Mouse (Mus musculus) liver, embryonic 13.5 days (tissue): ENCODE measurements at regions not wholly inside any gene's neighbourhood (a gene's known extent, or its start where the extent isn't known, plus 50 kb on each side); places are given as distances from the start of the nearest gene placed in this dataset.

ENCODE experiments used
- ATAC-seq: fragments of 200-750 bp; cut with Nextera tagmentation; 2 replicates; pipeline ENCODE4 v1.8.0; 2017; ENCODE audit warnings: low read depth, mild to moderate bottlenecking, moderate number of reproducible peaks, moderate library complexity
- DNase-seq: peaks from one replicate; pipeline ENCODE4 v3.0.0; 2022
- H3K27ac ChIP-seq: fragments of 300-500 bp; sonication (generic); 2 replicates; pipeline ENCODE4 v1.5.1; 2015; ENCODE audit warnings: moderate library complexity, mild to moderate bottlenecking, inconsistent platforms
- H3K27me3 ChIP-seq: fragments of 300-500 bp; sonication (generic); 2 replicates; pipeline ENCODE4 v1.6.1; 2015; ENCODE audit warnings: mild to moderate bottlenecking, inconsistent platforms
- H3K36me3 ChIP-seq: fragments of 300-500 bp; sonication (generic); 2 replicates; pipeline ENCODE4 v1.6.1; 2015; ENCODE audit warnings: mild to moderate bottlenecking, inconsistent platforms
- H3K4me1 ChIP-seq: fragments of 300-500 bp; sonication (generic); replicated peaks from 2 replicates; pipeline ENCODE4 v1.6.1; 2015; ENCODE audit warnings: inconsistent platforms
- H3K4me2 ChIP-seq: fragments of 300-500 bp; sonication (generic); 2 replicates; pipeline ENCODE4 v1.6.1; 2015; ENCODE audit warnings: inconsistent platforms, mild to moderate bottlenecking, moderate library complexity
- H3K4me3 ChIP-seq: fragments of 300-500 bp; sonication (generic); replicated peaks from 2 replicates; pipeline ENCODE4 v1.5.1; 2015; ENCODE audit warnings: mild to moderate bottlenecking, inconsistent platforms
- H3K9ac ChIP-seq: fragments of 300-500 bp; sonication (generic); 2 replicates; pipeline ENCODE4 v1.6.1; 2015; ENCODE audit warnings: mild to moderate bottlenecking, inconsistent platforms
- H3K9me3 ChIP-seq: fragments of 300-500 bp; sonication (generic); replicated peaks from 2 replicates; pipeline ENCODE4 v1.6.1; 2016; ENCODE audit warnings: inconsistent platforms
- WGBS: fragments of 180-500 bp; shearing (Covaris S2); methylation state at CpG from one replicate; pipeline ENCODE4 v1.1.7; 2015; ENCODE audit not compliant: insufficient replicate concordance; 5-methylcytosine and 5-hydroxymethylcytosine counted together

DNA sequence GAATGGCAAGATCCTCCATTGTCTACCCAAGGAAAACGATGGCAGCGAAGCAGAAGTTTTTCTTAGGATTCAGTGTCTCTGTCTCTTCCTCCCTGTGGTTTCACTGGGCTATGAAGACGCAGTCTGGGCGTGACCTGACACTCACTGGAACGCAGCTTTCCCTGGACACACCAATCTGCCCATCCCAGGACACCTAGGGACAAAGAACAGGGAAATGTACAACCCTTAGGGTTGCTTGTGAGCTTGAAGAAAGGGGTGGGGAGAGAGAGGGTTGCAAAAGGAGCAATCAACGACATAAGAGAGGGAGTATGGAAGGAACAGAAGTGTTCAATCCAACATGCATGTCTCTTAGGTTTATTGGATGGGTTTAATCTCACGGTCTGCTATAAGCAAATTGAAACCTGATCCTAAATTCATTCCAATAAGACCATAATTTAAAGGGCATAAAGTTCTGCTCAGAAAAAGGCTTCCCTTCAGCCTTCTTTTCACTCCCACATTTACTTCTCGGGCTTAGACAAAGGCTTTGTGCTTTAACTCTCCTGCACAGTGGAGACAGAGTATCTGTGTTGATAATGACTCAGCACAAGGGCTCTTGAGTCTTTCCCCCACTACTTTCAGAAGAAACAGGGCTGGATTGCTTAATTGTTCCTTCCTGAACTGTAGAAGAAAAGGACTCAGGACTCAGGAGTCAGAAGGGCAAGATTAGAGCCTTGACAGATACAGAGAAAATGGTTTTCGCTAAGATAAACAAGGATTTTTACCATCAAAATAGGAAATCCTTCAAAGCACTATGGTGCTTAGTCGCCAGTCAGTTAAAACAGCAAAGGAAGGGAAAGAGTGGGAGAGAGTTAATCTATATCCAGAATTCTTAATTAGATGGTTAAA, 147.3 kb upstream of the Cited2 start:
- DNase-seq, result no peak
- ATAC-seq, result peak; percentile 83
- Histone ChIP-seq H3K27ac (peak overlapping the region; percentile 67), H3K4me1 (peaks cover 46% of the 10 kb centered on the region), H3K4me2 (peak overlapping the region; percentile 43), H3K9ac (0 out of 2 replicates have a peak overlapping the region, but pooled peaks have one; percentile 7), H3K36me3 (no peaks in the 10 kb centered on the region), H3K4me3 (no peak overlapping the region), H3K27me3 (no peaks in the 10 kb centered on the region), H3K9me3 (no peaks in the 10 kb centered on the region)
- 22% methylated on average over 10 of the region's 10 CpGs for WGBS

DNA sequence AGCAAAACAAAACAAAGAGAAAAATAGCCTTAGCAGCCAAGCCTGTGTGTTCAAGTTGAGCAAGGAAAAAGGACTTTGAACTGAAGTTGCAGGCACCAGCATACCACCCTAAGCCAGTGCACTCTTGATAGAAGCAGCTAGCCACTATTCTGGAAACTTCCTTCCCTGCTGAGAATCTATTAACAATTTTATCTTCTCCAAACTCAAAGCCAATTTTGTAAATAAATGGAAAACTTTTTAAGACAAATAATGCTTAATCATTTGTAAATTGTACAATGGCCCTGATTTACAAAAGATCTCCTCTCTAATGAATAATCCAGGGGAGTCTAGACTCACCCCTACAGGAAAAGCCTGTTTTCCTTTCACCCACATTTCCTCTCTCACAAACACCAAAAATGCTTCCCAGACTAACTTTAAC, 146.7 kb upstream of the Cited2 start:
- Histone ChIP-seq H3K27me3 (no peaks in the 10 kb centered on the region), H3K4me2 (peak overlapping the region; percentile 43; the same call in 1 of the 2 replicates), H3K9ac (0 out of 2 replicates have a peak overlapping the region, but pooled peaks have one; percentile 7), H3K4me1 (peaks cover 46% of the 10 kb centered on the region), H3K4me3 (no peak overlapping the region), H3K36me3 (no peaks in the 10 kb centered on the region), H3K9me3 (no peaks in the 10 kb centered on the region), H3K27ac (peak overlapping the region; percentile 67; the same call in 1 of the 2 replicates)
- no peak for DNase-seq
- no peak; the same call in 1 of the 2 replicates for ATAC-seq

DNA sequence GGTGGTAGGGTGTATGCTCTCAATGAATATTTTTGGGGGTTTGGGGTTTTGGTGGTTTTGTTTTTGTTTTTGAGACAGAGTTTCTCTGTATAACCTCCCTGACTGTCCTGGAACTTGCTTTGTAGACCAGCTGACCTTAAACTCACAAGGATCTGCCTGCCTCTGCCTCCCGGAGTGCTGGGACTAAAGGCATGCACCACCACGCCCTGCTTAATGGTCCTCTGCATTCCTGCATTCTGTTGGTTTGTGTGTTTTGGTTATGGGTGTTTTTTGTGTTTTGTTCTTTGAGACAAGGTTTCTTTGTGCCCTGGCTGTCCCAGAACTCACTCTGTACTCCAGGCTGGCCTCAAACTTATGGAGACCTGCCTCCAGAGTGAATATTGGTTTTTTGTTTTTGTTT, 143.6 kb upstream of the Cited2 start:
- no peak for ATAC-seq
- Histone ChIP-seq H3K4me3 (no peak overlapping the region), H3K9me3 (no peaks in the 10 kb centered on the region), H3K4me1 (peaks cover 35% of the 10 kb centered on the region), H3K9ac (no peak overlapping the region), H3K36me3 (no peaks in the 10 kb centered on the region), H3K27me3 (no peaks in the 10 kb centered on the region), H3K4me2 (no peak overlapping the region), H3K27ac (no peak overlapping the region)
- WGBS, result 77% methylated on average over 2 of the region's 2 CpGs
- no peak for DNase-seq

DNA sequence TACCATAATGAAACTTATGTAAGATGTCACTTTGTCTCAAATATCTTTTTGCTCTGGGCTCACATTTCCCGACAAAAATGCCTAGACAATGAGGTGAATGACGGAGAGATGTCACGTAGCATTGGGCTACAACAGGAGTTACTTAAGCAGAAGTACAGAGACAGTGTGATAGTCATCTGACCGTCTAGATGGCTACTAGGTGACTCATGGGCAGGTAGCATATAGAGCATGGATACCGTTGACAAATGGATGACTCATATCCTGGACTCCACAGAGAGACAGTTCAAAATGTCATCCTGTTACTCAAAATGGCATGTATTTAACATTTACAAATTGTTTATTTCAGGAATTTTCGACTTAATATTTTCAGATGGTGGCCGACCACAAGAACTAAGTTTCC, 138.2 kb upstream of the Cited2 start:
- H3K9me3 ChIP-seq, result no peaks in the 10 kb centered on the region
- H3K4me2 ChIP-seq, result no peak overlapping the region
- WGBS, result 63% methylated on average over 7 of the region's 7 CpGs

DNA sequence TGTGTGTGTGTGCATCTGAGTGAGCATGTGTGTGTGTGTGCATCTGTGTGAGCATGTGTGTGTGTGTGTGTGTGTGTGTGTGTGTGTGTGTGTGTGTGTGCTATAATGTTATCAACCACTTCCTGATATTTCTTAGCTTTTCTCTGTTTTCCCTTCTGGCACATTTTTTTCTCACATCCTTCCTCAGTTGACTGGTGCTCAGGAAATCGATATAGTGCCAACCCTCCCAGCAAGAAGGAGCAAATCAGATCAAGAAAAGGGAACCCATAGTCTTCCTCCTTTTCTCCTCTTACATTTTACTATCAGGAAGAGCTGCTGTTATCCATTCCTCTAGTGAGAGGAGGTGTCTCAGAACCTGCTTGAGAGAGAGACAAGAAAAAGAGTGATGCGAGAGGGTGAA, 136.1 kb upstream of the Cited2 start:
- no peak overlapping the region for H3K4me2 ChIP-seq
- 60% methylated on average over 2 of the region's 2 CpGs for WGBS
- H3K36me3 ChIP-seq, result no peaks in the 10 kb centered on the region

More for the DNA sequence above, 138.2 kb upstream of the Cited2 start:
- Histone ChIP-seq H3K27ac (no peak overlapping the region), H3K4me3 (no peak overlapping the region), H3K36me3 (no peaks in the 10 kb centered on the region), H3K4me1 (peaks cover 19% of the 10 kb centered on the region), H3K9ac (no peak overlapping the region), H3K27me3 (no peaks in the 10 kb centered on the region)
- ATAC-seq (no peak), DNase-seq (no peak)

DNA sequence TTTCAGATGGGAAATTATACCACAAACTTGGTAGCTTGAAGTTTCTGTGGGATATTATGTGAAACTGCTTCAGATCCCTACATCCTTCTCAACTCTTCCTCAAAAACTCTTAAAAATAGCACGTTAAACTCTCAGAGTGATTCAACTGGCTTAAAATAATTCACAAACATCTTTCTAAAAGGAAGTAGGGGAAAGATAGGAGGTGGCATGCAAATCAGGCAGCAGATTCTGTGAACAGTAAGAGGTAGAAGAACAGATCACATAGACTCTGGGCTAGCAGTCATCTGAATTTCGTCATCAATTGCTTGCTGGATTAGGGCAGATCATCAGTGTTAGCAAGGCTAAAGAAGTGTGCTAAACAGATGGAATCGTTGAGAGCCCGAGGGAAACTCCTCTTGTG, 133.9 kb upstream of the Cited2 start:
- ATAC-seq (no peak), DNase-seq (no peak)
- Histone ChIP-seq H3K9ac (no peak overlapping the region; the same call in 1 of the 2 replicates), H3K4me1 (peaks cover 52% of the 10 kb centered on the region), H3K9me3 (no peaks in the 10 kb centered on the region), H3K4me3 (no peak overlapping the region), H3K27me3 (no peaks in the 10 kb centered on the region), H3K36me3 (no peaks in the 10 kb centered on the region), H3K27ac (peak overlapping the region; percentile 78), H3K4me2 (no peak overlapping the region; the same call in 1 of the 2 replicates)
- WGBS, result 55% methylated on average over 4 of the region's 4 CpGs

More for the DNA sequence above, 136.1 kb upstream of the Cited2 start:
- Histone ChIP-seq H3K4me3 (no peak overlapping the region), H3K27me3 (no peaks in the 10 kb centered on the region), H3K9ac (no peak overlapping the region), H3K27ac (no peak overlapping the region), H3K4me1 (peaks cover 35% of the 10 kb centered on the region), H3K9me3 (no peaks in the 10 kb centered on the region)
- DNase-seq (no peak), ATAC-seq (no peak)

DNA sequence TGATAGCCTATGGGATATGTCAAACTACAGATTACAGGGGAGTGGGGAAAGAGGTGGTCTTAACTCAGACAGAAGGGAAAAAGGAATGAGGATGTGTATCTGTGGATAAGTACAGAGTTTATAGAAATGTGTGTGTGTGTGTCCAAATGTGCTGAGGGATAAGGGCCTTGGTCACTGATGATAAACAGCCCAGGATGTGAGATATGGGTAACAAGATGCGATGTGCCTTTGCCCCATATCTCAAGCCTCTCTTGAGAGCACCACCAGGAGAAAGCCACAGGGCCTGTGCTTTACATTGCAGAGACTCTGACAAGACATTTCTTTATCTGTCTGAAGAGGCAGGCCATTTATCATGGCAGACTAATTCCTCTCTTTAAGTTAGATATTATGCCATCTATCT, 132.8 kb upstream of the Cited2 start:
- no peak overlapping the region for H3K4me3 ChIP-seq
- H3K4me2 ChIP-seq, result peak overlapping the region; percentile 8; the same call in 1 of the 2 replicates
- peak; percentile 98 for ATAC-seq
- no peaks in the 10 kb centered on the region for H3K36me3 ChIP-seq
- DNase-seq, result peak; percentile 80
- peak overlapping the region; percentile 78 for H3K27ac ChIP-seq
- no peak overlapping the region for H3K9ac ChIP-seq
- no peaks in the 10 kb centered on the region for H3K27me3 ChIP-seq
- WGBS, result 30% methylated on average over 1 of the region's 1 CpGs
- H3K9me3 ChIP-seq, result no peaks in the 10 kb centered on the region
- H3K4me1 ChIP-seq, result peaks cover 58% of the 10 kb centered on the region

DNA sequence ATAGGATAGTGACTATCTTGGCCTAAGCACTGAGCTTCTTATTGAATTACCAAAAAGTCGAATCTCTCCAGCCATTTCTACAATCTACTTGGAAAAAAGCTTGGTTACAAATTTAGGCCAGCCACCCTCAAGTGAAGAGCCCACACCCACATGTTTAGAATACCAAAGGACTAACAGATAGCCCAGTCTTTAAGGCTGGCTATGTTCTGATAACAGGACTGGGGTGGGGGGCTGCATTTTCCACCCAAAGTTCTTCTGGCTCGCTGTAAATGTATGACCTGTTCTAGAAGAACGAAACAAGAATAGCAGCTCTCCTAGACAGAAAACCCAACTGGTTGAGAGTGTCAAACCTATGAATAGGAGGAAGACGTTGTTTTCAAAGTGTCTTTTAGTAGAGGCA, 130.6 kb upstream of the Cited2 start:
- no peaks in the 10 kb centered on the region for H3K27me3 ChIP-seq
- DNase-seq (no peak), ATAC-seq (no peak)
- no peak overlapping the region for H3K4me2 ChIP-seq
- WGBS, result 43% methylated on average over 4 of the region's 4 CpGs
- H3K27ac ChIP-seq, result peak overlapping the region; percentile 58
- H3K4me3 ChIP-seq, result no peak overlapping the region
- H3K9me3 ChIP-seq, result no peaks in the 10 kb centered on the region
- no peaks in the 10 kb centered on the region for H3K36me3 ChIP-seq
- H3K9ac ChIP-seq, result no peak overlapping the region
- peaks cover 73% of the 10 kb centered on the region for H3K4me1 ChIP-seq

DNA sequence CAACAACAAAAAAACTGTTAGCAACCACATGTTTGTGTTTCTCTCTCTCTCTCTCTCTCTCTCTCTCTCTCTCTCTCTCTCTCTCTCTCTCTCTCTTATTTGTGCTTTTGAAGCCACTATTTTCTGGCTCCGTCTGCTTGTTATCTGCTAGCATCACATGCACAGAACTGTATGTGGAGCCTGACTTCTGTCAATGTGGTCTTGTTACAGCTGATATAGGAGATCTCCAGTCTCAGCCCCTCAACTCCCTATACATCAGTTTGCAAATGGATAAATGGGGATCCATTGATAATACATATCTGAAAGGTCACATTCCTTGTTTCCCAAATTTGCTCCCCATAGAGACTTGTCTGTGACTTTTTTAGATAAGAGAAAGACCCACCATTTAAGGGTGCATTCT, 126.9 kb upstream of the Cited2 start:
- Histone ChIP-seq H3K27me3 (no peaks in the 10 kb centered on the region), H3K4me2 (peak overlapping the region; percentile 23), H3K36me3 (no peaks in the 10 kb centered on the region), H3K9ac (0 out of 2 replicates have a peak overlapping the region, but pooled peaks have one; percentile 33), H3K4me3 (no peak overlapping the region), H3K9me3 (no peaks in the 10 kb centered on the region), H3K27ac (peak overlapping the region; percentile 56), H3K4me1 (peaks cover 86% of the 10 kb centered on the region)
- 13% methylated on average over 1 of the region's 1 CpGs for whole genome bisulfite sequencing
- ATAC-seq, result peak; percentile 78
- DNase-seq, result peak; percentile 63

DNA sequence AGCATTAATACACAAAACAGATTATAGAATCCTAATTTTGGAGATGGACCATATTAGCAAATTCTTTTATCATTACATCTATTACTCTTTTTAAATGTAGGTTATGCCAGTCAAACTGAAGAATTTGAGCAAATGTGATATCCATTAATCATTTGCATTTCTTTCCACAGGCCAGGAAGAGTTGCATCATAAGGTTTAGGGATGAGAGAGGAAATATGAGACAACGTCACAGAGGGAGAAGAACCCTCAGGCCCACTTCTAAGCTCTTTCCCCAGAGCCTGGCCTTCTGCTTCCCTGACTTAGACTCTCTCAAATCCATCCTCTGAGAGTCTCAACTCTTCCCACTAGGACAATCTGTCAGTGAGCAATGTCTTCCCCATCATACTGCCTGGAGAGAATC, 126.3 kb upstream of the Cited2 start:
- peak overlapping the region; percentile 26 for H3K27ac ChIP-seq
- peaks cover 87% of the 10 kb centered on the region for H3K4me1 ChIP-seq
- H3K4me3 ChIP-seq, result no peak overlapping the region
- H3K27me3 ChIP-seq, result no peaks in the 10 kb centered on the region
- no peaks in the 10 kb centered on the region for H3K36me3 ChIP-seq
- H3K9ac ChIP-seq, result no peak overlapping the region
- no peak for ATAC-seq
- no peak for DNase-seq
- 79% methylated on average over 1 of the region's 1 CpGs for WGBS
- no peaks in the 10 kb centered on the region for H3K9me3 ChIP-seq
- H3K4me2 ChIP-seq, result no peak overlapping the region

DNA sequence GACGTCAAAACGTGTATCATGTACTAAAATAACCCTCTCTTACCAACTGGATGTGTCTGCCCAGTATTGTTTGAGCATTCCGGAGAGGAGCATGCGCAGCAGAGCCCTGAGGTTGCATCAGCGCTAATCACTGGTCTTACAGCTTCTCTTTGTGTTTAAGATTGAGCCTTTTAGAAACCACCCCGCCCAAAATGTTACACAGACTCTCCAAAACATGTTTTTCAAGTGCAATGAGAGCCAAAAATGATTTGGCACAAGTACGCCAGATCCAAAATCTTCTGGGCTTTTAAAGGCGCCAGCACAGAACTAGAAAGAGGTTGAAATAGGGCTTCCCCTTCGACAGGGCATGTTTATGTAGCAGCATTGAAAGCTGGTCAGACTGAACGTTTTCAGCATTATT, 123.8 kb upstream of the Cited2 start:
- Histone ChIP-seq H3K36me3 (no peaks in the 10 kb centered on the region), H3K4me1 (peaks cover 81% of the 10 kb centered on the region), H3K4me3 (no peak overlapping the region), H3K27ac (peak overlapping the region; percentile 78), H3K9ac (no peak overlapping the region), H3K4me2 (no peak overlapping the region), H3K9me3 (no peaks in the 10 kb centered on the region), H3K27me3 (no peaks in the 10 kb centered on the region)
- ATAC-seq (no peak), DNase-seq (no peak)
- 70% methylated on average over 10 of the region's 10 CpGs for WGBS
